4 mouse cellular contexts compared by ENCODE assay signal in the genomic region with DNA sequence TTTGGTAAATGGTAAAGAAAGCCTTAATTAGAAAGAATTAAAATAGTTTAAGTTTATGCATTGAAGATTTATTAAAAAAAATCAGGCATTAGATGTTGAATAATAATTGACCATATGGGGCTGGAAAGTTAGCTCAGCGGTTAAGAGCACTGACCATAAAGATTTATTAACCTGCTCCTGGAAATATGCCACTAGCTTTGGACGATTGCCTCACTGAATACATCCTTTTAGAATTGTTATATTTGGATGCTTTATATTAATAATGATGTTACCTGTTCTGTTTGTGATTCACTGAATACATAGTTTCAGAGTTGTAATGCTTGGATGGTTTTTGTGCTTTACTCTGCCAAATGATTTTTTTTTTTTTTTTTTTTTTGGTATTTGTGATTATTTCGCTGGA. TPM values are rescaled to one million over a fixed set of nuclear protein-coding genes. Genes with fewer than 3 reads are reported as not detected.
"Had no signal": no experiment of that assay in that cellular context is flagged by ENCODE, and none has a peak within 500 bp of the region (broad histone marks: within the 10 kb centered on the region; RNA-seq: fewer than 3 reads in every experiment).

No protein-coding gene starts in this region.

RNA-seq across cellular contexts. Expression of a gene that starts 32.5 kb away (rescaled TPM):
- polyA plus RNA-seq: embryonic facial prominence, embryonic 10.5 days; embryonic facial prominence, embryonic 11.5 days; embryonic facial prominence, embryonic 13.5 days; erythroblast, embryonic 14.5 days had no signal
